Mouse (Mus musculus): ENCODE measurements around the gene Cldn24. TPM values are rescaled to one million over a fixed set of nuclear protein-coding genes. Genes with fewer than 3 reads are reported as not detected.

Gene Cldn24
- polyA plus RNA-seq, 1 experiment from 2014 or later: not detected

DNA sequence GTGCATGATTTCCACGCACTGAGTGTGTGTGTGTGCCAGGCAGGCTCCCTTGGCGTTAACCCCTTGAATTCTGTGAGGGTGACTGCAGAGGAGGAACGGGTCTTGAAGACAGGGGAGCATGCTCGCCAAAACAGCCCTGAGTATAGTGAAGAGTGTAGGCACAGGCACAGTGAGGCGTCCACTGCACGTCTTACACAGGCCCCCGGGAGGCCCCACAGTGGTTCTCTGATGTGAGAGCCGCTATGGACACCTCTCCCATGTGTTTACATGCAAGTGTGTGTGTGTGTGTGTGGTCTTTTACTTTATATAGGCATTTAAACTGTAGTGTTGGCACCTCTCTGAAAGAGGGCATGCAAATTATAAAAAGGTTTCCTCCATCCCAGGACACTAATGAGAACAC, 44.6 kb downstream of the Cldn24 start:
- H3K36me3 ChIP-seq (ENCODE audit: control insufficient read depth, insufficient read depth, low read length): no peaks in the 10 kb centered on the region

DNA sequence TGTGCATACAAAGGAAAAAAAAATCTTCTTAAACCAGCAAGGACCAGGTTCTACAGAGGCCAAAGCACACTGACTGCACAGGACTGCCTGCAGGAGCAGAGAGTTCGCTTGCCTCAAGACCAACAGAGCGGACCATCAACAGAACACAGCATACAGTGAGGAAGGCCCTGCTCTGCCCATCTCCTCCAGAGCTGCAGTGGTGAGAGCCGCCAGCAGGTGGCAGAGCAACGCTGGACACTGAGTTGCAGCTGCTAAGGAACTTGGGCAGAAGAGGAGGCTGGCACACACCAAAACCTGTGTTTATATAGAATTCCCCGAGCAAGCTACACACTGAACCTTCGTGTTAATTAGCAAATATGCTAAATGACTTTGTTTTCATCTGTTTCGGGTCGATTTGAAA, 45.1 kb downstream of the Cldn24 start:
- peak; percentile 99 for DNase-seq (ENCODE audit: low spot score, missing footprints)
- WGBS: 25% methylated on average over 8 of the region's 8 CpGs
- Histone ChIP-seq H3K4me1 (ENCODE audit: control insufficient read depth, insufficient read depth, low read length) (no peaks in the 10 kb centered on the region), H3K36me3 (ENCODE audit: control insufficient read depth, insufficient read depth, low read length) (no peaks in the 10 kb centered on the region), H3K4me2 (no peak overlapping the region), H3K9me3 (ENCODE audit: control insufficient read depth, low read length) (no peaks in the 10 kb centered on the region), H3K4me3 (ENCODE audit: low read depth, low read length) (no peak overlapping the region), H3K27me3 (ENCODE audit: control insufficient read depth, insufficient read depth, low read length) (no peaks in the 10 kb centered on the region), H3K27ac (ENCODE audit: low read depth, low read length) (no peak overlapping the region), H3K9ac (ENCODE audit: low read length) (no peak overlapping the region)
- ATAC-seq (ENCODE audit: low FRiP score): peak; percentile 83

More for the DNA sequence above, 44.6 kb downstream of the Cldn24 start:
- Histone ChIP-seq H3K27ac (ENCODE audit: low read depth, low read length) (no peak overlapping the region), H3K4me2 (no peak overlapping the region), H3K4me1 (ENCODE audit: control insufficient read depth, insufficient read depth, low read length) (no peaks in the 10 kb centered on the region), H3K9ac (ENCODE audit: low read length) (no peak overlapping the region), H3K9me3 (ENCODE audit: control insufficient read depth, low read length) (no peaks in the 10 kb centered on the region), H3K27me3 (ENCODE audit: control insufficient read depth, insufficient read depth, low read length) (no peaks in the 10 kb centered on the region), H3K4me3 (ENCODE audit: low read depth, low read length) (no peak overlapping the region)
- WGBS: 89% methylated on average over 8 of the region's 8 CpGs
- no peak for DNase-seq (ENCODE audit: low spot score, missing footprints)
- no peak for ATAC-seq (ENCODE audit: low FRiP score)

Other genes with a start within 250 kb of the Cldn24 start
- 11.1 and 12.0 TPM in 2 replicates for gene Ing2, start 146.6 kb upstream of the Cldn24 start, polyA plus RNA-seq (2014; fragmentation: Nextera tagmentation; extraction: Ambion mirVana)
- 48.1 and 52.6 TPM in 2 replicates for gene Cdkn2aip, start 108.2 kb upstream of the Cldn24 start, polyA plus RNA-seq (2014; fragmentation: Nextera tagmentation; extraction: Ambion mirVana)
- gene Cldn22, start 2.3 kb downstream of the Cldn24 start, polyA plus RNA-seq (2014; fragmentation: Nextera tagmentation; extraction: Ambion mirVana): not detected in 2 replicates
- gene Wwc2, start 168.8 kb downstream of the Cldn24 start, polyA plus RNA-seq (2014; fragmentation: Nextera tagmentation; extraction: Ambion mirVana): 6.0 and 6.2 TPM in 2 replicates

Measured in midbrain, embryonic 11.5 days (tissue).